Mouse (Mus musculus) kidney, embryonic 14.5 days (tissue): ENCODE data around the gene Ptpn13. TPM values are rescaled to one million over a fixed set of nuclear protein-coding genes. Genes with fewer than 3 reads are reported as not detected.

Experiments
- ATAC-seq: fragments of 200-750 bp; cut with Nextera tagmentation; 2 replicates; pipeline ENCODE4 v1.8.0; 2017; ENCODE audit warnings: moderate number of reproducible peaks, mild to moderate bottlenecking, moderate TSS enrichment, moderate library complexity; ENCODE audit not compliant: low FRiP score, low TSS enrichment
- H3K27ac ChIP-seq: fragments of 300-500 bp; sonication (generic); 2 replicates; pipeline ENCODE4 v1.5.1; 2014; ENCODE audit warnings: low read depth, mild to moderate bottlenecking, low read length, moderate library complexity, mixed read lengths
- H3K27me3 ChIP-seq: fragments of 300-500 bp; sonication (generic); 2 replicates; pipeline ENCODE4 v1.6.1; 2014; ENCODE audit warnings: mild to moderate bottlenecking, low read length; ENCODE audit not compliant: control insufficient read depth, insufficient read depth
- H3K36me3 ChIP-seq: fragments of 300-500 bp; sonication (generic); 2 replicates; pipeline ENCODE4 v1.6.1; 2014; ENCODE audit warnings: low read length, mixed read lengths; ENCODE audit not compliant: control insufficient read depth, insufficient read depth
- H3K4me1 ChIP-seq: fragments of 300-500 bp; sonication (generic); 2 replicates; pipeline ENCODE4 v1.6.1; 2014; ENCODE audit warnings: low read length, mixed read lengths; ENCODE audit not compliant: control insufficient read depth, insufficient read depth
- H3K4me2 ChIP-seq: fragments of 300-500 bp; sonication (generic); replicated peaks from 2 replicates; pipeline ENCODE4 v1.6.1; 2014; ENCODE audit warnings: low read depth, mild to moderate bottlenecking, low read length
- H3K4me3 ChIP-seq: fragments of 300-500 bp; sonication (generic); 2 replicates; pipeline ENCODE4 v1.5.1; 2014; ENCODE audit warnings: mild to moderate bottlenecking, low read length
- H3K9ac ChIP-seq: fragments of 300-500 bp; sonication (generic); 2 replicates; pipeline ENCODE4 v1.6.1; 2014; ENCODE audit warnings: low read depth, mild to moderate bottlenecking, low read length, moderate library complexity
- H3K9me3 ChIP-seq: fragments of 300-500 bp; sonication (generic); 2 replicates; pipeline ENCODE4 v1.6.1; 2016; ENCODE audit warnings: low read length; ENCODE audit not compliant: control insufficient read depth
- WGBS: fragments of 180-500 bp; shearing (Covaris S2); extraction: QIAGEN DNeasy Blood & Tissue Kit; methylation state at CpG from one replicate; pipeline ENCODE4 v1.1.7; 2014; 5-methylcytosine and 5-hydroxymethylcytosine counted together
- polyA plus RNA-seq: library from polyadenylated mRNA; unstranded; fragments of >200 nt; fragmentation: Nextera tagmentation; extraction: Ambion mirVana; gene quantifications from 2 replicates; pipeline ENCODE4 v1.2.1, GENCODE M21; 2014

Gene Ptpn13
- polyA plus RNA-seq, 1 experiment from 2014 or later, result 42.5 TPM

DNA sequence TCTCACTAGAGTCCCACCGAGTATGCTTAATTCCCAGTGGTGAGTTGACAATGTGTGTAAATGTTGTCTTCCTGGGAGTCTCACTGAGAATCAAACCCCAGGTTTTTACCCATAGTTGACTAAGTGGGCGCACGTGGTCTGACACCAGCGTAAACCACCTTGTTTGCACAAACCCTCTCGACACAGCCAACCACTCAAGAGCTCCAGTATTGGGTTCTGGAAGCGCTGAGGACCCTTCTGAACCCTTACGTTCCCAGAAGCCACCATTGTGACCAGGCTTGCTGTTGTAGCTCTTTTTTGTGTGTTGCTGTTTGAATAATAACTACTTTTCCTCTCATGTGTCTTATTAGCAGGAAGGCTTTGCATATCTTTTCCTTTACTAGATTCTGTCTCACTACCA, 20.4 kb downstream of the Ptpn13 start:
- no peak for ATAC-seq
- no peaks in the 10 kb centered on the region for H3K36me3 ChIP-seq
- H3K27me3 ChIP-seq, result no peaks in the 10 kb centered on the region
- peaks cover 7% of the 10 kb centered on the region; the same call in 1 of the 2 replicates for H3K4me1 ChIP-seq
- no peak overlapping the region for H3K4me2 ChIP-seq
- no peak overlapping the region for H3K27ac ChIP-seq
- WGBS, result 96% methylated on average over 7 of the region's 7 CpGs
- H3K4me3 ChIP-seq, result no peak overlapping the region
- no peaks in the 10 kb centered on the region for H3K9me3 ChIP-seq
- no peak overlapping the region for H3K9ac ChIP-seq

DNA sequence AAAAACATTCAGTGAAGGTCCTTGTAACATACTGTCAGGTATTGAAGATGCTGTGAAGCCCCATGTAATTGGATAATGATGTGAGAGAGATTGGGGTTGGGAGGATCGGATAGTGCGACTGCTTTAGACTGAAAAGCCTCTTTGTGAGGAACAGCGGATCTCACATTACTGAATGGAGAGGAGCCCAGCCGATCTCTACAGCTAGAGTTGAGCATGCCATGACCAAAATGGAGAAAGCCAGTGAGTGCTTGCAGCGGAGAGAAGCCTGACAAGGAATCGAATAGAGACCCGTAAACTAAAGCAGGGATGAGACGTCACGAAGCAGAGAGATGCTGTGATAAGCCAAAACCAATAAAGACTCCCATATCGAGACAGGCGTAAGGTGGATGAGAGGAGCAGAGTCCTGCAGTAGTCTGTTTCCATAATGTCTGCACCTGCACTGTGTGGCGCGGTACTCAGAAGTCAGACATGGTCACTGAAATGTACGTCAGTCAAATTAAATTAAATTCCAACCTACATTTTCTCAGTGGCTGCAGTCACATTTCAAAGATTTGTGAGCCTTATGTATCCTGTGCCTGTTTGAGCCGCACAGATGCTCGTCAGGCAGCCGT, 22.9 kb downstream of the Ptpn13 start:
- no peak overlapping the region for H3K9ac ChIP-seq
- H3K36me3 ChIP-seq, result no peaks in the 10 kb centered on the region
- H3K4me3 ChIP-seq, result no peak overlapping the region
- H3K9me3 ChIP-seq, result 0 out of 2 replicates have a peak, but pooled peaks cover 3% of the 10 kb centered on the region
- no peaks in the 10 kb centered on the region for H3K27me3 ChIP-seq
- no peak for ATAC-seq
- H3K27ac ChIP-seq, result no peak overlapping the region
- 83% methylated on average over 17 of the region's 17 CpGs for WGBS
- H3K4me1 ChIP-seq, result peaks cover 7% of the 10 kb centered on the region; the same call in 1 of the 2 replicates
- no peak overlapping the region for H3K4me2 ChIP-seq

DNA sequence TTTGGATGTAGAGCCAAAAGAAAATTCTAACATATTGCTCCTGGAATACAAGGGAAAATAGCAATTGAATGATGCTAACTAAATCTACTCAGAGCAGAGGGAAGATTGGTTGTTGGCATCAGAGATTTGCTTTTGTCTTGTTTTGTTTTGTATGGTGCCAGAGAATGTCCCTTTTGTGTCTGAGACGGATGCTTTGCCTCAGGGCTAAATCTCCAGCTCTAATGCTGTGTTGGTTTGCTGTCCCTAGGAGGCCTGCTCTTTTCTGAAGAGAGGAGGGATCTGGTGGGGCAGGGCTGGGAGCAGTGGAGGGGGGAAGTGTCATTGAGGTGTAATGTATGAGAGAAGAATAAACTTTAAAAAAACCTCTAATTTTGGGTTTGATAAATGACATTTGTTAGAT, 23.5 kb downstream of the Ptpn13 start:
- ATAC-seq, result no peak
- Histone ChIP-seq H3K4me3 (no peak overlapping the region), H3K27me3 (no peaks in the 10 kb centered on the region), H3K27ac (no peak overlapping the region), H3K4me2 (no peak overlapping the region), H3K36me3 (no peaks in the 10 kb centered on the region), H3K4me1 (peaks cover 7% of the 10 kb centered on the region; the same call in 1 of the 2 replicates), H3K9me3 (0 out of 2 replicates have a peak, but pooled peaks cover 3% of the 10 kb centered on the region), H3K9ac (no peak overlapping the region)
- 50% methylated on average over 1 of the region's 1 CpGs for WGBS

DNA sequence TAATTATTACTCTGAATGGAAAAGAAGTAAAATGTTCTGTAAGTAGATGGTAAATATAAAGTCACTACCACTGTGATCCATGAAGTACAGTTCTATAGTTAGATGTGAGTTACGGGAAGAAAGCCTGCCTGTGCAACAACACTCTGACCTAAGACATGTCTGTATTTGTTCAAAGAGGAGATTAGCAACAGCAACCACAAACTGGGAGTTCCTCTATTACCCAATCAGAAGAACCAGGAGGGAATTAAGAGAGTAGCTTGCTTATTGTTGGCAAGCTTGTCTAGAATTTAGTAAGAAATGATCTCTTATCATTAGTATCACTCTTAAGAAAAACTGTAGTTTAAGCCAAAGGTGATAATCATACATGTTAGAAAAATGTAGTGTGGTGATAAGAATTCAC, 25.7 kb downstream of the Ptpn13 start:
- Histone ChIP-seq H3K9ac (no peak overlapping the region), H3K36me3 (no peaks in the 10 kb centered on the region), H3K4me2 (no peak overlapping the region), H3K27me3 (no peaks in the 10 kb centered on the region), H3K9me3 (0 out of 2 replicates have a peak, but pooled peaks cover 3% of the 10 kb centered on the region), H3K27ac (no peak overlapping the region), H3K4me1 (peaks cover 7% of the 10 kb centered on the region; the same call in 1 of the 2 replicates), H3K4me3 (no peak overlapping the region)
- ATAC-seq, result no peak
- 96% methylated on average over 1 of the region's 1 CpGs for WGBS

DNA sequence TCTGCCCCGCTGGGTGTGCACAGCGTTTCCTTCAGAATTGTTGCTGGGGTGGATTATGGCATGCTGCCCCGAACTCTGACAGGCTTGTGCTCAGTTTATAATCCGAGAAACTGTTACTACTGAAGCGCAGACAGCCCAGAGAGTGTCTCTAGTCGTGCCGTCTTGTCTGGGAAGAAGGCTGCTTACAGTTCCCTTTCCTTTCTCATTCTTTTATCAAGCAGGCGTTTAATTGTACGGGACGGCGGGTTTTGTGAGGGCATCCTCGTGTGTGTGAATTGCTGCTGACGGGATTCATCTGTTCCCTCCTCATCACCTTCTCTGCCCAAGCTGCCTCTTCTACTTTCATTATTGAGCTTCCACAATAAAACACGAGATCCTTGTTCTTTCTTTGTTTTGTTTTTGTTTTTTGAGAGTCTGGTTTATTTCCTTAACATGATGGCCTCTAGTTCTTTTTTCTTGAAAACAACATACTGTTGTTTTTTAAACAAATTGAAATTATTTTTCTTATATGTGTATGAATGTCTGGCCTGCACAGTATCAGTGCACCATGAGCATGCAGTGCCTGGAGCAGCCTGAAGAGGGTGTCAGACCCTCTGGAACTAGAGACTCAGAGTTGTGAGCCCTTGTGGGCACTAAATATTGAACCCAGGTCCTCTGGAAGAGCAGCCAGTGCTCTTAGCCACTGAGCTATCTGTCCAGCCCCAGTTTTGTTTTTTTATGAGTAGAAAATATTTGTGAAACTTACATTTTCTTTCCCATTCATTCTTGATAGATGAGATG, 28.6 kb downstream of the Ptpn13 start:
- H3K4me3 ChIP-seq, result no peak overlapping the region
- H3K9me3 ChIP-seq, result 0 out of 2 replicates have a peak, but pooled peaks cover 3% of the 10 kb centered on the region
- no peak overlapping the region for H3K9ac ChIP-seq
- H3K4me1 ChIP-seq, result no peaks in the 10 kb centered on the region; the same call in 1 of the 2 replicates
- no peaks in the 10 kb centered on the region for H3K27me3 ChIP-seq
- H3K36me3 ChIP-seq, result no peaks in the 10 kb centered on the region
- 74% methylated on average over 14 of the region's 14 CpGs for WGBS
- ATAC-seq, result no peak
- no peak overlapping the region for H3K4me2 ChIP-seq
- no peak overlapping the region for H3K27ac ChIP-seq

DNA sequence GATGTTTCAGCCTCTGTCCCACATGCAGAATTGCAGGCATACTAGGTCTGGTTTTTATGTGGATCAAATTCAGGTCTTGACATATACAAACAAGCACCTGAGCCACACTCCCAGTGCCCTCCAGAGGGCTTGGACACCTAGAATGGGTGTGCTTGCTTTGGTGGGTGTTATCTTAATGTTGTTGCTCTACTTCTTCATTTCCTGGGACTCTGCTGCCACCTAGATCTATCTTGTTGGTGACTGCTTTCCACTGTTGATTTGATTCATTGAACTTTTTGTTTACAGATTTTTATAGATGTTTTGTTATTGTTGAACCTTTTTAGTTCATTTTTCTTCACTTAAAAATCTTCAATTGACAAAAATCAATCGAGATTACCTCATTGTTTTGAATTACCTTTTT, 31.8 kb downstream of the Ptpn13 start:
- 89% methylated on average over 1 of the region's 1 CpGs for WGBS
- Histone ChIP-seq H3K27me3 (no peaks in the 10 kb centered on the region), H3K36me3 (no peaks in the 10 kb centered on the region)

DNA sequence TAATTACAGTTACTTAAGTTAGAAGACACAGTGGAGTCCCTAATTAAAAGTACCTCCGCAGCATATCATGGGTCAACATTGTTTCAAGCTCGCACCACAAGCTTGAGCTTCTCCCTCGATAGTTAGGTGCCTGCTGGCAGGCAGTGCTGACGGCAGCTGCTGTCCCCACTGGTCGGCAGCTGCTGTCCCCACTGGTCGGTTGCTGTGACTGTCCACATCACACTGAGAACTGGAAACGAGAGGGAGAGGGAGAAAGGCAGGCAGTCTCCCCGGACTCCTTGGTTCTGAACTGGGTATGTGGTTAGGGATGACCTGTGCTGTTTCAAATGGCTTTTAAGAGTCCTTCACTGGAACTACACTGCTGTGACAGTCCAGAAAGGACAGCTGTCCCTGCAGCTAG, 33.4 kb downstream of the Ptpn13 start:
- no peaks in the 10 kb centered on the region for H3K36me3 ChIP-seq
- 49% methylated on average over 8 of the region's 8 CpGs for whole genome bisulfite sequencing
- H3K9me3 ChIP-seq, result no peaks in the 10 kb centered on the region
- no peak overlapping the region for H3K4me3 ChIP-seq
- H3K27me3 ChIP-seq, result no peaks in the 10 kb centered on the region
- H3K9ac ChIP-seq, result no peak overlapping the region
- H3K27ac ChIP-seq, result no peak overlapping the region
- no peak for ATAC-seq
- H3K4me2 ChIP-seq, result no peak overlapping the region
- H3K4me1 ChIP-seq, result no peaks in the 10 kb centered on the region; the same call in none of the 2 replicates

More for the DNA sequence above, 31.8 kb downstream of the Ptpn13 start:
- ATAC-seq, result no peak
- no peaks in the 10 kb centered on the region for H3K9me3 ChIP-seq
- no peaks in the 10 kb centered on the region; the same call in none of the 2 replicates for H3K4me1 ChIP-seq
- no peak overlapping the region for H3K4me3 ChIP-seq
- no peak overlapping the region for H3K9ac ChIP-seq
- H3K27ac ChIP-seq, result no peak overlapping the region
- no peak overlapping the region for H3K4me2 ChIP-seq

DNA sequence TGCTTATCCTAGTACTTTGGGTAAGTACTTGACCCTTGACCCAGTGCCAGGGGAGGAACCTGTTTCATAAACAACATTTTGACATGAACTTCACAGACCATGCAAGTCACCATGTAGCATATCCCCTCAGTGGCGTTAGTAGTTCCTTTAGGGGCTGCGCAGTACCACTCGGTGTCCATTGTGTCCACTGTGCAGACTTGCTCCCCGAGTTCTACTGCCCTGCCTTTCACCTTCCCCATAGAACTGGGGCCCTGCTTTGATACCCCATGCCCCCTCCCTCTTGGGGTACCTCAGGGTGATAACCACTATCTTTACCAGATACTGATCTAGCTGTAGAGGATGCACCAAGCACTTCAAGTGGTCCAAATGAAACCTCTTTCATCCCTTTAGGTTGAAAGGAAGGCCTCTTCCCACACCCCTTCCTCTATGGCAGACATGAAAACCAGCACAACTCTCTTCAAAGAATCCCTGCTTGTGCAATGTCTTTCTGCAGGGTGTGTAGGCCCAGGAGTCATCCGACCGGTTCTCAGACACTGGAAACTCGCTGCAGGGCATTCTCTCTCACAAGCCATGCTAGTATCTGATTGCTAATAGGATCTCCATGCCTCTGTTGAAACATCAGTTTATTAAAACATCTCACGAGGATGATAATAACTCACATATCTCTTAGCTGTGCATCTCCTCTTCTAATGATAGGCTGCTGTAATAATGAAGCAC, 34.1 kb downstream of the Ptpn13 start:
- no peak for ATAC-seq
- no peak overlapping the region for H3K4me3 ChIP-seq
- WGBS, result 74% methylated on average over 8 of the region's 8 CpGs
- H3K9ac ChIP-seq, result no peak overlapping the region
- H3K4me2 ChIP-seq, result no peak overlapping the region
- no peaks in the 10 kb centered on the region; the same call in 1 of the 2 replicates for H3K36me3 ChIP-seq
- no peaks in the 10 kb centered on the region; the same call in none of the 2 replicates for H3K4me1 ChIP-seq
- no peaks in the 10 kb centered on the region for H3K27me3 ChIP-seq
- H3K9me3 ChIP-seq, result no peaks in the 10 kb centered on the region
- H3K27ac ChIP-seq, result no peak overlapping the region
